Mouse (Mus musculus) cerebellum, postnatal 4 days (tissue): ENCODE measurements around the gene Thsd4.

ENCODE experiments used
- DNase-seq, 2 experiments: peaks; one replicate each; pipeline ENCODE4 v3.0.0; 2022; ENCODE audit warnings: low spot score in 2 of 2, mixed read lengths in 1 of 2

Gene Thsd4

GRCm38 (mm10) chr9:60264586-60265325, 257.1 kb downstream of the Thsd4 start:
- DNase-seq, result no peak

GRCm38 (mm10) chr9:60262515-60263140, 259.2 kb downstream of the Thsd4 start:
- DNase-seq, result no peak

- no peak for DNase-seq
These were observed 262.2 kb downstream of the Thsd4 start for GRCm38 (mm10) chr9:60259626-60260025.

GRCm38 (mm10) chr9:60251765-60252164, 270.1 kb downstream of the Thsd4 start:
- no peak for DNase-seq

GRCm38 (mm10) chr9:60250403-60250802, 271.4 kb downstream of the Thsd4 start:
- DNase-seq, result no peak

- DNase-seq, result no peak
These were observed 273.8 kb downstream of the Thsd4 start for GRCm38 (mm10) chr9:60247998-60248397.

- DNase-seq, result peak; percentile 68 to 72
These were observed 276.9 kb downstream of the Thsd4 start for GRCm38 (mm10) chr9:60244943-60245342.

GRCm38 (mm10) chr9:60243503-60243902, 278.3 kb downstream of the Thsd4 start:
- peak in 1 of 2 experiments; percentile 34 for DNase-seq

GRCm38 (mm10) chr9:60237667-60238066, 284.2 kb downstream of the Thsd4 start:
- DNase-seq, result peak; percentile 35 to 44

GRCm38 (mm10) chr9:60236155-60236554, 285.7 kb downstream of the Thsd4 start:
- DNase-seq, result no peak

- no peak for DNase-seq
These were observed 287.4 kb downstream of the Thsd4 start for GRCm38 (mm10) chr9:60234233-60235115.

- no peak for DNase-seq
These were observed 289.6 kb downstream of the Thsd4 start for GRCm38 (mm10) chr9:60231981-60232881.

GRCm38 (mm10) chr9:60229496-60229895, 292.4 kb downstream of the Thsd4 start:
- DNase-seq, result no peak

GRCm38 (mm10) chr9:60227727-60228126, 294.1 kb downstream of the Thsd4 start:
- DNase-seq, result no peak

- DNase-seq, result no peak
These were observed 295.2 kb downstream of the Thsd4 start for GRCm38 (mm10) chr9:60226679-60227078.

- DNase-seq, result no peak
These were observed 295.7 kb downstream of the Thsd4 start for GRCm38 (mm10) chr9:60226155-60226554.

- no peak for DNase-seq
These were observed 296.4 kb downstream of the Thsd4 start for GRCm38 (mm10) chr9:60225453-60225852.

- DNase-seq, result no peak
These were observed 297.7 kb downstream of the Thsd4 start for GRCm38 (mm10) chr9:60224039-60224695.

- no peak for DNase-seq
These were observed 301.4 kb downstream of the Thsd4 start for GRCm38 (mm10) chr9:60220431-60220830.

- no peak for DNase-seq
These were observed 303.4 kb downstream of the Thsd4 start for GRCm38 (mm10) chr9:60218396-60218795.

GRCm38 (mm10) chr9:60216029-60216428, 305.8 kb downstream of the Thsd4 start:
- DNase-seq, result no peak
